Mouse (Mus musculus) erythroblast, embryonic 14.5 days (primary cell): ENCODE data around the gene Nfia.

Experiments used
- GATA1 ChIP-seq: IDR thresholded peaks from 2 replicates; pipeline ENCODE4 v1.6.1; 2012; ENCODE audit warnings: low read length, inconsistent platforms, mixed read lengths
- TAL1 ChIP-seq: IDR thresholded peaks from 3 replicates; pipeline ENCODE4 v1.6.1; 2012; ENCODE audit warnings: low read length, inconsistent platforms, mixed read lengths

GRCm38 (mm10) chr4:98130798-98131197 lies 358.3 kb downstream of the Nfia start:
- TF ChIP-seq TAL1 = no peak
- no peak for TF ChIP-seq GATA1
